Mouse (Mus musculus) CD8-positive naive resting alpha-beta T cell, adult 2 months (primary cell): ENCODE results near the gene Wnt10a.

ENCODE experiments used
- DNase-seq, 2 experiments: peaks; one replicate each; pipeline ENCODE4 v3.0.0; 2022; ENCODE audit warnings: low read depth in 2 of 2, low spot score in 2 of 2

The Wnt10a gene

GRCm38 (mm10) chr1:74791249-74791648 lies at the start of gene Wnt10a:
Gene Wnt10a, plus strand, starts transcription at chr1:74791516.
- DNase-seq: no peak

- no peak for DNase-seq
These were observed 44.0 kb upstream of the Wnt10a start for GRCm38 (mm10) chr1:74747335-74747734.

- no peak for DNase-seq
These were observed 42.6 kb upstream of the Wnt10a start, which contains the start of gene Prkag3 for GRCm38 (mm10) chr1:74748643-74749271. Gene Prkag3, minus strand, starts transcription at chr1:74749221.

- DNase-seq: no peak
These were observed 42.0 kb upstream of the Wnt10a start for GRCm38 (mm10) chr1:74749301-74749700.

- no peak for DNase-seq
These were observed 40.6 kb upstream of the Wnt10a start for GRCm38 (mm10) chr1:74750683-74751082.

GRCm38 (mm10) chr1:74752150-74752549 lies 39.2 kb upstream of the Wnt10a start:
- DNase-seq: no peak

- no peak for DNase-seq
These were observed 38.5 kb upstream of the Wnt10a start for GRCm38 (mm10) chr1:74752833-74753232.

- DNase-seq: no peak
These were observed 37.9 kb upstream of the Wnt10a start for GRCm38 (mm10) chr1:74753266-74753974.

- DNase-seq: no peak
These were observed 37.0 kb upstream of the Wnt10a start for GRCm38 (mm10) chr1:74754175-74754785.

- no peak for DNase-seq
These were observed 31.5 kb upstream of the Wnt10a start for GRCm38 (mm10) chr1:74759773-74760172.

- DNase-seq: peak in 1 of 2 experiments; percentile 33
These were observed 28.2 kb upstream of the Wnt10a start for GRCm38 (mm10) chr1:74763081-74763480.

GRCm38 (mm10) chr1:74770727-74771466 lies 20.4 kb upstream of the Wnt10a start:
- no peak for DNase-seq

- no peak for DNase-seq
These were observed 19.9 kb upstream of the Wnt10a start for GRCm38 (mm10) chr1:74771467-74771844.

- no peak for DNase-seq
These were observed 19.6 kb upstream of the Wnt10a start, which contains the start of gene Wnt6 for GRCm38 (mm10) chr1:74771845-74771930. Gene Wnt6, plus strand, starts transcription at chr1:74771892.

GRCm38 (mm10) chr1:74771931-74772620 lies 19.2 kb upstream of the Wnt10a start:
- no peak for DNase-seq

- no peak for DNase-seq
These were observed 18.2 kb upstream of the Wnt10a start for GRCm38 (mm10) chr1:74773136-74773535.

- no peak for DNase-seq
These were observed 17.3 kb upstream of the Wnt10a start for GRCm38 (mm10) chr1:74774062-74774461.

GRCm38 (mm10) chr1:74775816-74776215 lies 15.5 kb upstream of the Wnt10a start:
- no peak for DNase-seq

GRCm38 (mm10) chr1:74778934-74779486 lies 12.3 kb upstream of the Wnt10a start:
- no peak for DNase-seq

- no peak for DNase-seq
These were observed 9.3 kb upstream of the Wnt10a start for GRCm38 (mm10) chr1:74782045-74782444.

- no peak for DNase-seq
These were observed 7.8 kb upstream of the Wnt10a start for GRCm38 (mm10) chr1:74783554-74783953.
